Mouse (Mus musculus): ENCODE results near the gene Cfap61.

- TF ChIP-seq GATA1 (IDR thresholded peaks at IDR 0.05; ENCODE audit: borderline replicate concordance, low read length) = no peak
- no peak for TF ChIP-seq FLI1 (IDR thresholded peaks at IDR 0.05; ENCODE audit: low read length)
These were observed 175.3 kb downstream of the Cfap61 start for GRCm38 (mm10) chr2:146109921-146110320.
